Mouse (Mus musculus) cerebral cortex, adult 2 months (tissue): Measurements from ENCODE around the gene Hyou1.

Source experiments
- WGBS: fragments of 180-500 bp; shearing (Covaris S2); methylation state at CpG from one replicate; pipeline ENCODE4 v1.1.7; 2018; 5-methylcytosine and 5-hydroxymethylcytosine counted together

Hyou1 gene

GRCm38 (mm10) chr9:44406906-44407751, 27.8 kb downstream of the Hyou1 start, which contains the start of the genes Rps25 and Trappc4:
TSS of gene Rps25 (plus strand) at chr9:44407139.
TSS of gene Trappc4 (minus strand) at chr9:44407600.
- under 1% methylated on average over 51 of the region's 51 CpGs for WGBS

GRCm38 (mm10) chr9:44407752-44408097, 28.4 kb downstream of the Hyou1 start:
- WGBS: 2% methylated on average over 24 of the region's 24 CpGs

GRCm38 (mm10) chr9:44408693-44409092, 29.4 kb downstream of the Hyou1 start:
- WGBS: 80% methylated on average over 9 of the region's 9 CpGs

- 70% methylated on average over 2 of the region's 2 CpGs for WGBS
These were observed 31.5 kb downstream of the Hyou1 start for GRCm38 (mm10) chr9:44410647-44411336.

GRCm38 (mm10) chr9:44411601-44412130, 32.4 kb downstream of the Hyou1 start:
- WGBS: 84% methylated on average over 1 of the region's 1 CpGs

GRCm38 (mm10) chr9:44412306-44412705, 33.0 kb downstream of the Hyou1 start:
- WGBS: 85% methylated on average over 4 of the region's 4 CpGs

GRCm38 (mm10) chr9:44412781-44413180, 33.5 kb downstream of the Hyou1 start:
- 85% methylated on average over 2 of the region's 2 CpGs for WGBS

GRCm38 (mm10) chr9:44417156-44417891, 38.0 kb downstream of the Hyou1 start:
- 5% methylated on average over 26 of the region's 26 CpGs for WGBS

- under 1% methylated on average over 38 of the region's 38 CpGs for WGBS
These were observed 38.6 kb downstream of the Hyou1 start for GRCm38 (mm10) chr9:44417892-44418363.

GRCm38 (mm10) chr9:44418519-44419385, 39.5 kb downstream of the Hyou1 start, which contains the start of gene Ccdc84:
TSS of gene Ccdc84 (minus strand) at chr9:44418569.
- WGBS: 60% methylated on average over 14 of the region's 14 CpGs

GRCm38 (mm10) chr9:44419730-44420129, 40.4 kb downstream of the Hyou1 start:
- 94% methylated on average over 9 of the region's 9 CpGs for WGBS

- WGBS: 79% methylated on average over 5 of the region's 5 CpGs
These were observed 41.1 kb downstream of the Hyou1 start for GRCm38 (mm10) chr9:44420280-44420898.

- WGBS: 87% methylated on average over 4 of the region's 4 CpGs
These were observed 44.3 kb downstream of the Hyou1 start for GRCm38 (mm10) chr9:44423576-44423975.

- WGBS: 61% methylated on average over 5 of the region's 5 CpGs
These were observed 53.4 kb downstream of the Hyou1 start for GRCm38 (mm10) chr9:44432577-44433185.

GRCm38 (mm10) chr9:44435747-44436146, 56.5 kb downstream of the Hyou1 start:
- 85% methylated on average over 6 of the region's 6 CpGs for WGBS

GRCm38 (mm10) chr9:44440961-44441360, 61.7 kb downstream of the Hyou1 start, which contains the start of gene Foxr1:
TSS of gene Foxr1 (minus strand) at chr9:44441136.
- 85% methylated on average over 19 of the region's 19 CpGs for WGBS
